Mouse (Mus musculus) lung, postnatal 0 days (tissue): ENCODE measurements around the gene Hydin.

Source experiments
- CTCF ChIP-seq: IDR thresholded peaks from 2 replicates; pipeline ENCODE4 v1.5.1; 2016; ENCODE audit warnings: antibody characterized with exemption, mild to moderate bottlenecking
- EP300 ChIP-seq: IDR thresholded peaks from 2 replicates; pipeline ENCODE4 v1.6.1; 2016; ENCODE audit warnings: antibody characterized with exemption, mild to moderate bottlenecking, control low read depth

DNA sequence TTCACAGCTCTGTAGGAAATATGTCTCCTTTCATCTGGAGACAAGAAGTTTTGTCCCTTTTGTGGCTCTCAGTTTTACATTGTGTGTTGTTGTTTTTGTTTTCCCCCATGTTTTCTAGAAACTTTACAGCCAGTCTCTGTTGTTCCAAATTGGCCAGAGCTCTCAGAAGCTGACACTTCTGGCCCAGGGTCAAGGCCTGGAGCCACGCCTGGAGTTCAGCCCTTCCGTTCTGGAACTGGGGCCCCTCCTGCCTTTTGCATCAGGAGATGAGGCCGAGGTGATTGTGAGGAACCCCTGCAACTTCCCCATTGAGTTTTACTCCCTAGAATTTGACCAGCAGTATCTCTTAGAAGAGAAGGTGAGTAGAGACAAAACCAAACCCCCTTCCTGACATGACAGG lies 242.0 kb downstream of the Hydin start:
- TF ChIP-seq EP300 (no peak), CTCF (no peak)
